Mouse (Mus musculus) liver, embryonic 14.5 days (tissue): ENCODE data around the gene Hcn3.

Experiments used
- CTCF ChIP-seq: IDR thresholded peaks from 2 replicates; pipeline ENCODE4 v1.5.1; 2016; ENCODE audit warnings: antibody characterized with exemption, low read depth, control low read depth
- EP300 ChIP-seq: IDR thresholded peaks from 2 replicates; pipeline ENCODE4 v1.6.1; 2016; ENCODE audit warnings: antibody characterized with exemption, low read depth

GRCm38 (mm10) chr3:89101812-89102494, 58.0 kb downstream of the Hcn3 start, which contains the start of gene Fdps:
- TF ChIP-seq CTCF: peak; percentile 58; the same call in 1 of the 2 replicates
- TF ChIP-seq EP300: no peak
